Mouse (Mus musculus) spleen, adult 2 months (tissue): ENCODE data around the gene Sbk1.

ENCODE experiments used
- CTCF ChIP-seq: fragments of 200-500 bp; IDR thresholded peaks from 2 replicates; pipeline ENCODE4 v1.5.1; 2011; ENCODE audit warnings: mild to moderate bottlenecking, inconsistent platforms; ENCODE audit not compliant: insufficient read depth, insufficient read length, insufficient replicate concordance; ENCODE audit errors: extremely low read depth
- POLR2A ChIP-seq: fragments of 200-500 bp; IDR thresholded peaks from 2 replicates; pipeline ENCODE4 v1.6.1; 2011; ENCODE audit warnings: low read depth, low read length, inconsistent platforms

DNA sequence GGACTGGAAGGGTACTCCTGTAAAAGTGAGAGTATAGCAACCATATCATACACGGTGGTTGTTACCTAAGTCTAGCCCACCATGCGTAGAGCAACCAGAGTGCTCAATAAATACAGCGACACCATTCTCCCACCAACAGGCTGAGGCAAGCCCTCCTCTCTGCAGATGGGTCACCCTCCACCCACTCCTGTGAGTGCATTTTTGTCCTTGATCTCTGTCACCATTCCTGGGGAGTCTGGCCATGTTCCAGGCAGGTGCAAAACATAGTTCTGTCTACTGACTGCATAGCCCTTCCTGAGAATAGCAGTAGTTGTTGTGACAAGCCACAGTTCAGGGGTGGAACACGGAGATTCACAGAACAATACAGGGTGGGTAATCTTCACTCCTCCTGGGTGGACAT, 12.0 kb downstream of the Sbk1 start:
- TF ChIP-seq CTCF = no peak
- TF ChIP-seq POLR2A = no peak
